Mouse (Mus musculus) myocyte (in vitro differentiated cells): ENCODE results near the gene Mtss1l.
A peak's percentile ranks its signal among the peaks of the same experiment; 100 is the strongest.

Experiments
- CEBPB ChIP-seq: IDR thresholded peaks from 2 replicates; pipeline ENCODE4 v1.6.1; 2011; ENCODE audit warnings: mild to moderate bottlenecking, moderate library complexity; ENCODE audit not compliant: poor library complexity, insufficient read depth, severe bottlenecking
- MAX ChIP-seq: IDR thresholded peaks from one replicate; pipeline ENCODE4 v1.6.1; 2011; ENCODE audit warnings: low read depth, mild to moderate bottlenecking, control low read depth
- MYOG ChIP-seq, 3 experiments: IDR thresholded peaks; one replicate each; pipeline ENCODE4 v1.6.1; 2011; ENCODE audit warnings: control low read depth in 2 of 3, low read depth in 2 of 3, mild to moderate bottlenecking in 2 of 3; ENCODE audit not compliant: insufficient read length in 2 of 3, control insufficient read depth in 1 of 3, insufficient read depth in 1 of 3
- POLR2A ChIP-seq: IDR thresholded peaks from one replicate; pipeline ENCODE4 v1.6.1; 2011; ENCODE audit warnings: low read depth, mild to moderate bottlenecking, control low read depth, moderate library complexity; ENCODE audit not compliant: insufficient read length
- POLR2AphosphoS2 ChIP-seq: IDR thresholded peaks from one replicate; pipeline ENCODE4 v1.6.1; 2011; ENCODE audit warnings: low read depth, control low read depth; ENCODE audit not compliant: insufficient read length
- SRF ChIP-seq: IDR thresholded peaks from one replicate; pipeline ENCODE4 v1.6.1; 2011; ENCODE audit warnings: low read depth; ENCODE audit not compliant: control insufficient read depth, insufficient read length
- TCF12 ChIP-seq: IDR thresholded peaks from one replicate; pipeline ENCODE4 v1.6.1; 2011; ENCODE audit warnings: mild to moderate bottlenecking, control low read depth; ENCODE audit not compliant: poor library complexity, insufficient read depth, severe bottlenecking
- TCF3 ChIP-seq: IDR thresholded peaks from one replicate; pipeline ENCODE4 v1.6.1; 2011; ENCODE audit warnings: low read depth, control low read depth; ENCODE audit not compliant: insufficient read length
- USF1 ChIP-seq: IDR thresholded peaks from one replicate; pipeline ENCODE4 v1.6.1; 2011; ENCODE audit warnings: low read depth, mild to moderate bottlenecking, control low read depth, moderate library complexity

DNA sequence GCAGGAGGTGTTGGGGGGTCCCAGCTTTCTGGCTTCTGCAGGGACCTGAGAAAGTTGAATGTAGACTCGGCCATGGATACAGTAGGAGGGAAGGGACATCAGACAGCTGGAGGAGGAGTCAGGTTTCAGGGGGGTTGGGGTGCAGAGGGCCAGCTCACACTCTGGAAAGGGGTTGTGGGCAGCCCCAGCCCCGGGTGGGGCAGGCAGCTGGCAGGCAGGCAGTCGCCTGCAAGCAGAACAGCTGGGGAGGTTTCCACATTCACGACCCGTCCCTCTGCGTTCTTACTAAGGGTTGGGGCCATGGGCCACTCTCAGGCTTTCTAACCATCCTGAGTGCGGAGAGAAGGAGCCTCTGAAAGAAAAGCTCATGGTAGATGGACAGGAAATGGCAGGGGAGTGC lies 4.1 kb upstream of the Mtss1l start:
- TF ChIP-seq POLR2A: peak; percentile 48
- no peak for TF ChIP-seq MAX
- TF ChIP-seq MYOG (IDR thresholded peaks at IDR 0.05; ENCODE audit: control insufficient read depth in 1 of 3, insufficient read depth in 1 of 3, insufficient read length in 2 of 3, low read depth in 2 of 3): peak; percentile 98 to 100 (median 98)
- peak; percentile 98 for TF ChIP-seq TCF12
- no peak for TF ChIP-seq POLR2AphosphoS2
- 0 out of 2 replicates have a peak, but pooled peaks have one; percentile 33 for TF ChIP-seq CEBPB
- no peak for TF ChIP-seq SRF
- no peak for TF ChIP-seq USF1
- TF ChIP-seq TCF3: peak; percentile 97
